Mouse (Mus musculus) layer of hippocampus, adult 11-12 months (tissue): ENCODE results near the gene 1700020A23Rik.
A peak's percentile ranks its signal among the peaks of the same experiment; 100 is the strongest.
"Not testable (repeated sequence)": the region's sequence is repeated elsewhere in the genome, so short reads cannot be mapped to it uniquely, and the experiment has no call there.

ENCODE experiments used
- DNase-seq: peaks from one replicate; pipeline ENCODE4 v3.0.0; 2022; ENCODE audit warnings: low spot score

The 1700020A23Rik gene

DNA sequence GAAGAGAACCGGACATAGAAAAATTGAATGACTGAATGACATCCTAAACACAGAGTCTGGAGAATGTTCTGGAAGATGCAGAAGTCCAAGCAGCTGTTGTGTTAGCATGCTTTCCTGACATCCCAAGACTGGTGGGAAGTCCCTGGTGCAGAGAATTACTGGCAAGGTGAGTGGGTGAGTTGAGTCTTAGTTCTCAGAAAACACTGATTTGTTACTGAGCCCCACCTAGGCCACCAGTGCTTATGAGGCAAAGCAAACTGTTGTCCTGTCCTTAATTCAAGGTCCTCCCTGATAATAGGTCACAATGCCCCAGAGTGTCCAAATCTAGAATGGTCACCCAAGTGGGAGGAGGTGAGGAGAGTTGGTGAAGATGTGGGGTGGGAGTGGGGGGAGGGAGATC lies at the start of gene 1700020A23Rik, which contains the start of gene Gm28372:
1700020A23Rik (plus strand) TSS at position 321 of the 400 bp plus-strand sequence.
Gm28372 (plus strand) TSS at position 301 of the 400 bp plus-strand sequence.
- DNase-seq: no peak

- no peak for DNase-seq
Measured at GRCm38 (mm10) chr2:130357551-130357950, 47.5 kb upstream of the 1700020A23Rik start.

DNA sequence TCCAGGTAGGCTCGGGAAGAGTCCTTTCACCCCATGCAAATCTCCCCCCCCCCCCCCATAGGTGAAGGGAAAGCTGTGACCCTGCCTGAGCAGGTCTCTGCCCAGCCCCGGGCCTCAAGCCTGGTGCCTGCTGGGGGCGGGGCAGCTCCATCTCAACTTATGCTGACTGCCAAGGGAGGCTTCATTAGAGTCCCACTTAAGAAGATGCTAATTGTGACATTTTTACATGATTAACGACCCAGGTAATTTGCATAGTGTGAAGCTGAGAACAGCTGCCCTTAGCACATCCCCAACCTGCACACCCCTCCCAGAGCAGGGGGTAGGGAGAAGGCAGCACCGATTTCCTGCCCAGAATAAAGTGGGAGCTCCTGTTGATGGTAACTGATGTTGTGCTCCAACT lies 46.2 kb upstream of the 1700020A23Rik start:
- DNase-seq: no peak

DNA sequence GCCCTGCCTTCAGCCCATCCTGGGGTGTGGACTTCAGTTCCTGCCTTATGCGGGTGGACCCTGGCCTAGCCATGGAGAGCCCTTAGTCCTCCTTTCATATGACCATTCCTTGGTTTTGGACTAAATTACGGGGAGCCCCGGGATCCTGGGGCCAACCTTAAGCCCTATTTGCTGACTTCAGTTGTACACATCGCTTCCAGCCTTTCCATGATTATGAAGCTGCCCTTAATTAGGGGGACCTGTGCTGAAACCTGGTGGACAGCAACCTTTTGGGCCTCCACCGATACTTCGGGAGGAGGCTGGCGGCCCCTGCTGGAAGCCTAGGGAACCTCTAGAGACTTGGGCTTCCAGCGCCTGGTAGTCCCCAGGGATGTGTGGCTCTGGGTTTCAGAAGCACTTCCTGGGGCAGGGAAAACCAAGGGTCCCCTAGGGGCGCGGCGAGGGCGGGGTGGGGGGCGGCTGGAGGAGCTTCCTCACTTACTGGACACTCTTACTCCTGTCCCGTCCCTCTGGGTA lies 42.5 kb upstream of the 1700020A23Rik start:
- peak; percentile 50 for DNase-seq

GRCm38 (mm10) chr2:130365211-130366094 lies 39.6 kb upstream of the 1700020A23Rik start:
- DNase-seq: no peak

- DNase-seq: no peak
Measured at GRCm38 (mm10) chr2:130367386-130367785, 37.7 kb upstream of the 1700020A23Rik start.

DNA sequence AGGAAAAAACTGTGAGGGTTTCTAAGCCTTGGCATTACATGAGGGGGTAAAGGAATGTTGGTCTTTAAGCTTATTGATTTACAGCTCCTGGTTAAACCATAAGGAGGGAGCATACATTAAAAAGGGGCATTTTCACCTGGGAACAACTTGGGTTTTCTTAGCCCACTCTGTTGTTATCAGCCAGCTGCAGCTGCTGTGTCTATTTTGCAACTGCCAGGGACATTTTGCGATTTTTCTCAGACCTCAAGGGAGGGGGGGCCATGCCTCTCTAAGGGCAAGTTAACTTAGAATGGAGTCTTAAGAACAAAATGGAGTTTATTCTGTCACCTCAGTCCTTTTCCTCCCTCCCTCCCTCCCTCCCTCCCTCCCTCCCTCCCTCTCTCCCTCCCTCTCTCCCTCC lies 32.0 kb upstream of the 1700020A23Rik start:
- DNase-seq: not testable (repeated sequence)

DNA sequence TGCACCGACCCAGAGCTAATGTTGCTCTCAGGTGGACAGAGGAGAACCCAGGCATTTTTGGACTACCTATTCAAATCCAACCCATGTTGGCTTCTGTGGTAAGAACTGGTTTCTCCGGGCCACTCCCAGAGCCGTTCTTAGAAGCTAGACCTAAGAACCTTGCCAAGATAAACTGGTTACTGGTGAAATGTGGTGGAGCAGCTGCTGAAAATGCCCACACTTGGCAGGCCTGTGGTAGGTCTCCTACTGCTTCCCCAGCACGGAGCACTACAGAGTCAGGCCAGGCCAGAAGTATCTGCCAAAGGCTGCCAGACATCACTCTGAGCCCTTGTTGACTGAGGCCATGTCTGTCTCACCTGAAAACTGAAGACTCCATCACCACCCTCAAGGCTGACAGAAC lies 30.1 kb upstream of the 1700020A23Rik start:
- DNase-seq: no peak

DNA sequence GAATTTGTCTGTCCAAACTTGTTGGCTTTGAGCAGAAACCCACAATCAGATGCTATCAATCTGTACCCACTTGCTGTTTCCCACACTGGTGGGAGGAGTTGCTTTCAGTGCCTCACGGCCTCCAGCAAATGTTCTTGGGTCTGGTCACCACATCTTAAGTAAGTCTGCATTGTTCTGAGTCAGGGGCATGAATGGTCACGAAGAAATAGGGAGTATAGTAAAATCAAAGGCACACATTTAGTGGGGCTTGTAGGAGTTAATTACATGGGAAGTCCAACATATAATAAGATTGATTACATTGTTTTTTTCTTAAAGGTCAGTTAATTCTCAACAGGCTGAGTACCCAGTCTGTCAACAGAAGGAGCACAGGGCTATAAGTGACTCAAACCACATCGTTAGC lies 21.9 kb upstream of the 1700020A23Rik start:
- DNase-seq: no peak

DNA sequence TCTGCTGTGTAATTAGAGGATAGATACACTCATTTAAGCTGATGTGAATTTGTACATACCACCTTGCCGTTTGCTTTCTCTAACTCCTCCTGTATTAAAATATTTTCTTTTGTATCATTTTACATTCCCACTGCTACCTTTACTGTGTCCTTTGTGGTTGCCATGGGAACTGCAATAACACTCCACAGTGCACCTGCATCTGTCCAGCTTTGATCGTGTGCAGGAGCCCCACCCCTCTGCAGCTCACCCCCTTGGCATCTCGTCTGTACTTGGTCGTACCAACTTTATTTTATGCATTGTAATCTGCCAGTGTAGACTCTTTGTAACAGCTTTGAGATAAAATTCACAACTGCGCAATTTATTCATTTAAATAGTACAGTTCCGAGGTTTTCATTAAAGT lies 21.2 kb upstream of the 1700020A23Rik start:
- DNase-seq: no peak

DNA sequence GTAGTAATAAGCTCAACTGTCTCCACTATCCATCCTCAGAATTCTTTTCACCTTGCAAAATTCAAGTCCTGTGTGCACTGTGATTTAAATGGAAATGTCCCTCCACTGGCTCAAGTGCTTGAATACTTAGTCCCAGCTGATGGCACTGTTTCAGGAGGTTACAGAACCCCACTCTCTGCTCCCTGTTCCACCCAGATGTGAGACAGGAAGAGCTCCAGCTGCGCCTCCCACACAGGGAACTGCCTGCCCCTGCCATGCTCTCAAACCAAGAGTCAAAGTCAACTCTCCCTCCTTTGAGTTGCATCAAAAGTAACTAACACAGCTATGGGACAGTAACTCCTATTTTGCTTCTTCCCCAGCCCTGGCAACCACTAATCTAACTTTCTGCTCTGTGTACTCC lies 18.8 kb upstream of the 1700020A23Rik start:
- DNase-seq: no peak

DNA sequence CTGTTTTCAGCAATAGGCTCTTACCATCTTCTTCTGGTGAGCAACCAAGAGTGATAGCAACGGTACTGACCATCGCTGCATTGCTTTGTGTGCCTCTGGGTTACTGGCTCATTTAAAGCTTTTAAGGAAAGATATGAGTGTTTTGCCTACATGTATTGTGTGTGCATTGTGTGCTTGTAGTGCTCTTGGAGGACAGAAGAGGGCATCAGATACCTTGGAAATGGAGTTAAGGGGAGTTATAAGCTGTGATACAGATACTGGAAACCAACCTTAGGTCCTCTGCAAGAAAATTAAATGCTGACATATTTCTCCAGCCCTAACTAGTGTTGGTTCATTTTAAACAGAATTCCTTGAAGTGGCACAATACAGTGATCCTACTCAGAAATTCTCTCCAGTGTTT lies 16.3 kb upstream of the 1700020A23Rik start:
- DNase-seq: no peak

GRCm38 (mm10) chr2:130390993-130391625 lies 13.9 kb upstream of the 1700020A23Rik start:
- no peak for DNase-seq

DNA sequence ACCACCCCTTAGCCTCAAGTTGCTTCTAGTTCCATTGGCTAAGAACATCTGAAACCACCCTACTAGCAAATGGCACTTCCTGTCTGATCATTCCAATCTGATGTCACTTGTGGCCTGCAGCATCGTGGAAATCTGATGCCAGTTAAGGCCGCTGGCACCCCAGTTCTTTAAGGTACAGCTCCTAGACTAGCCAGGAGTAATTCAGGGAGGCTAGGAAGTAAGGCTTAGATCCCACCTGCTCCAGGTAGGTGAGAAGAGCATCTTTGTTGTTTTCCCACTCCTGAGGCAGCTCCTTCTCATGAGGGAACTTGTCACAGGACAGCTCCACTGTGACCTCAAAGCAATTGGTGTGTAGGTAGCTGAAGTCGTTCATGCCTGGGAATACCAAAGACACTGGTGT lies 12.2 kb upstream of the 1700020A23Rik start:
- no peak for DNase-seq

DNA sequence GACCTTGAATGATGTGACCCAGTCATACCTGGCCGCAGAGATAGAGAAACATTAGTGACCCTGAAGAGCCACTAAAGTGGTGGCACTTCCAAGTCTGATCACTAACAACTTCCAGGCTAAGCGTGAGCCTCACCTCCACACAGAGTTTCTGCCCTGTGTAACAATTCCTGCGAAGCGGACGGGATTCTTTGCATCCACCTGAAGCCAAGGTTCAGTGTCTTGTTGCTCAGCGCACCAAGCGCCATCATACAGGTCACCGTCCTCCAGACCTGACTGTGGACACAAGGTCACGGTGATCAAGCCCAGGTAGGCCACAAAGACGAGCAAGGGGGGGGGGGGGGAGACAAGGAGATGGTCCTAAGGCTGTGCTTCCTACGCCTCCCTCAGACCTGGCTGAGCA lies 9.4 kb upstream of the 1700020A23Rik start:
- DNase-seq: no peak

DNA sequence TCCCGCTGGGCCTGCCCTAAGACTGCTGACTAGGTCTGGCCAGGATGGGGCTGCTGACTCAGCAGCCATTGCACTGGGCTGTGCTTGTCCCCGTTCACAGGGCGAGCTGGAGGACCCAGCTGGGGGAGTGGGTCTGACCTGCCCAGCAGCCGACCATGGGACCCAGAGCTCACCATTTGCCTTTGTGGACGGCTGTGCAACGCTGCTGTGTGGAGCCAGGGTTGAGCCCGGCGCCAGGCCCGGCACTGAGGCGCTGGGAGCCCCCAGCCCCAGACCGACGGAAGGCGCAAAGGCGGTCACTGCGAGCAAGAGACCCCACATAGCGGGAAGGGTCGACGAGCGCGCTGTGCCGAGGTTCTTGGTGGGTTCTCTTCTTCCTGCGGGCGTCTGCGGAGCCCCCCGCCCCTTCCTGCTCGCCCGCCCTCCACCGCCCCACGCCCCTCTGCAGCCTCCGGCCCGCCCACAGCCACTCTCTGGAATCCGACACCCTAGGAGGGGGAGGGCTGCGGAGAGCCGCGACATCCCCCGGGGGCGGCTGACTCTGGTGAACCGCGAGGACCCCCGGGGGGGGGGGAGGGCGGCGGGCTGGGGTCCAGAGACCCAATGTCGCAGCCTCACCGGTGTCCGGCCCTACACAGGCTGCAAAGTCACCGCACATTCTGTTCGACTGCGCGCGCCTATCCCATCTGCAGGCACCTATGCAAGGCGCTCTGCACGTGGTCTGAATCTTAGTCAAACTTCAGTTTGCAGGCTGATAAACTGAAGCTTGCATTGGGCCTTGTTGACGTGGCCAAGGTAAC lies 7.7 kb upstream of the 1700020A23Rik start, which contains the start of gene Cpxm1:
Cpxm1 (minus strand) TSS at position 389 of the 800 bp plus-strand sequence.
- DNase-seq: no peak

GRCm38 (mm10) chr2:130398091-130398490 lies 7.0 kb upstream of the 1700020A23Rik start:
- DNase-seq: no peak

GRCm38 (mm10) chr2:130400046-130400445 lies 5.0 kb upstream of the 1700020A23Rik start:
- no peak for DNase-seq

DNA sequence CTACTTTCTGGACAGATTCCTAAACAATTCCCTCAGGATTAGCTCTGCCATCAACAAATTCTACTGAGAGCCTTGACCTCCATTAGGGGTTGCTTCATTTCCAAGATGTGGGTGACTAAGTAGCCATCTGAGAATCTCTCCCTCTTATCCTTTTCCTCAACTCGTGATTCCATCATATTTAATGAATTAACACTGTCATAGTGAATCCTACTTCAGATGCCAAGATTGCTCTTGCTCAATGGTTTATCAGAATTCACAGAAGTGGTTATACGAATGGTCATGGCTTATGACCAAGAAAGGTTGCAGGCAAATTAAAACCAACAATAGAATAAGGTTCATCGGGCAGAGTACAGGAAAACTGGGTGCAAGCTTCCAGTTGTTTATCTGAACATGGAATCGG lies 3.2 kb upstream of the 1700020A23Rik start:
- no peak for DNase-seq

DNA sequence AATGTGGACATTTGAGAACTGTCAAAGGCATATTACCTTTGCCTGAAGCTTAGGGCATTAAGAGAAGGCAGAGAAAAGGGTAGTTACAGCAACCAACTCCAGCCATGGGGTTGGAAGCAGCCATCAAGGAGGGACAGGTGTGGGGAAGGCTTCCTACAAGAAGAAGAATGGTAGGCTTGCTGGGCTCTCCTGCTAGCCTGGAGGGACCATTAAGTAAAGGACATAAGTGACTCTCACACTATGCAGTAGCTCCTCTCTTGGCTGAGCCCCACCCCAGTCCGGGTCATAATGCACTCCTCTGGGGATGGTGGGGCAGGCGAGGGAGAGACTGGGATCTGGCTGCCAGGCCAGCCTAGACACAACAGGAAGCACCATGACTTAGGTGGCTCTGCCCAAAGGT lies 1.1 kb downstream of the 1700020A23Rik start, which contains the start of gene Tmem239:
Tmem239 (plus strand) TSS at position 301 of the 400 bp plus-strand sequence.
- no peak for DNase-seq

GRCm38 (mm10) chr2:130408194-130408593 lies 3.1 kb downstream of the 1700020A23Rik start:
- DNase-seq: no peak
